Mouse (Mus musculus): ENCODE results near the gene Vapb. TPM values are rescaled to one million over a fixed set of nuclear protein-coding genes. Genes with fewer than 3 reads are reported as not detected.

The Vapb gene
- total and polyA plus RNA-seq, 3 experiments = 13.1 to 209 (median 173) TPM

Small RNA genes within 50 kb of the gene (microRNA-seq; reads per million reads assigned to microRNA genes)
- gene Mir6340 = 0 reads per million in 2 experiments

Other genes with a start within 250 kb of the Vapb start
- not detected for gene 1700021F07Rik, start 214.9 kb upstream of the Vapb start, total RNA-seq (2021)
- not detected in 2 replicates for gene 1700021F07Rik, start 214.9 kb upstream of the Vapb start, polyA plus RNA-seq (2012; rRNA removed)
- gene Ankrd60, start 159.1 kb upstream of the Vapb start, total RNA-seq (2021) = not detected
- not detected in 2 replicates for gene Ankrd60, start 159.1 kb upstream of the Vapb start, polyA plus RNA-seq (2012; rRNA removed)
- gene Rab22a, start 77.8 kb upstream of the Vapb start, total RNA-seq (2021) = 10 to 100 TPM; 30.0 to 35.0 TPM
- gene Rab22a, start 77.8 kb upstream of the Vapb start, polyA plus RNA-seq (2012; rRNA removed) = 62.4 and 64.8 TPM in 2 replicates
- gene 1700010B08Rik, start 18.1 kb upstream of the Vapb start, total RNA-seq (2021) = not detected
- gene 1700010B08Rik, start 18.1 kb upstream of the Vapb start, polyA plus RNA-seq (2012; rRNA removed) = not detected in 2 replicates